Mouse (Mus musculus): Measurements from ENCODE around the gene Egfr. TPM values are rescaled to one million over a fixed set of nuclear protein-coding genes. Genes with fewer than 3 reads are reported as not detected.

Egfr gene
- polyA plus RNA-seq, 1 experiment from 2014 or later = 6.0 TPM

DNA sequence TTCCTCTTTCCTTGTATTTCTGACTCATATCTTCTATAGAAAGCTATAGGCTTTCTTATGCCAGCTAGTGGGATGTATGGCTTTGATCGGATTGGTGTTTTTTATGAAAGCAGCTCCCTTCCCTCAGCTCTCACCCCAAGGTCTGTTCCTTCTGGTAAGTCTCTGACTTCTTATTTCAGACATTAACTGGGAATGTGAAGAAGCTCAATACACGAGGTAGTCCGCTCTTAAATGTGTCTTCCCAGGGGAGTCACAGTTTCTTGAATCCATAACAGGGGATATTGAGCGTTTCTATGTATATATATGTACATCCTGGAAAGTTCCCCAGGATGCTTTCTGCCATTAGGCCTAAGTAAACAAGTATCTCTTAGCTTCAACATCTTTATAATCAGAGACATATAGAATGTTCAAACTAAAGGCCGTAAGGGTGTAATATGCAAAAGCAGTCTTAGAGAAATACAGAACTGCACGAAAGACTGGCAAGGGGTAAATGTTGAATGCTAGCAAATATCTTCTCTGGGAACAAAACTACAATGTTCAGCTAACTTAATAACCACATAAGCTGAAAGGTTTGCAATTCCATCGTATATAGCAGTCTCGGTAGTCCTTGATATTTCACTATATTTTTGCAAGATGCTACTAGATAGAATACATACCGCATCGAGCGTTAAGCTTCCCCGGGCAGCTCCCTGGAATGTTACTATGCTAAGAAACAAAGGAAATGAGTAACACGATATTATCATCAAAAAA is 198.4 kb downstream of the Egfr start:
- Histone ChIP-seq H3K27ac (ENCODE audit: low read depth, low read length) (peak overlapping the region; percentile 43; the same call in 1 of the 2 replicates), H3K4me2 (replicated peaks; ENCODE audit: low read depth, low read length) (peak overlapping the region; percentile 81), H3K4me1 (ENCODE audit: control insufficient read depth, insufficient read depth, low read length) (peaks cover 6% of the 10 kb centered on the region), H3K27me3 (ENCODE audit: control insufficient read depth, insufficient read depth, low read length) (no peaks in the 10 kb centered on the region), H3K9me3 (ENCODE audit: control insufficient read depth, low read length) (no peaks in the 10 kb centered on the region), H3K4me3 (ENCODE audit: low read length) (peak overlapping the region; percentile 74), H3K36me3 (ENCODE audit: control insufficient read depth, insufficient read depth, low read length) (no peaks in the 10 kb centered on the region), H3K9ac (ENCODE audit: low read depth, low read length) (peak overlapping the region; percentile 58)
- 42% methylated on average over 13 of the region's 13 CpGs for WGBS
- no peak for ATAC-seq (ENCODE audit: low FRiP score, low TSS enrichment)

DNA sequence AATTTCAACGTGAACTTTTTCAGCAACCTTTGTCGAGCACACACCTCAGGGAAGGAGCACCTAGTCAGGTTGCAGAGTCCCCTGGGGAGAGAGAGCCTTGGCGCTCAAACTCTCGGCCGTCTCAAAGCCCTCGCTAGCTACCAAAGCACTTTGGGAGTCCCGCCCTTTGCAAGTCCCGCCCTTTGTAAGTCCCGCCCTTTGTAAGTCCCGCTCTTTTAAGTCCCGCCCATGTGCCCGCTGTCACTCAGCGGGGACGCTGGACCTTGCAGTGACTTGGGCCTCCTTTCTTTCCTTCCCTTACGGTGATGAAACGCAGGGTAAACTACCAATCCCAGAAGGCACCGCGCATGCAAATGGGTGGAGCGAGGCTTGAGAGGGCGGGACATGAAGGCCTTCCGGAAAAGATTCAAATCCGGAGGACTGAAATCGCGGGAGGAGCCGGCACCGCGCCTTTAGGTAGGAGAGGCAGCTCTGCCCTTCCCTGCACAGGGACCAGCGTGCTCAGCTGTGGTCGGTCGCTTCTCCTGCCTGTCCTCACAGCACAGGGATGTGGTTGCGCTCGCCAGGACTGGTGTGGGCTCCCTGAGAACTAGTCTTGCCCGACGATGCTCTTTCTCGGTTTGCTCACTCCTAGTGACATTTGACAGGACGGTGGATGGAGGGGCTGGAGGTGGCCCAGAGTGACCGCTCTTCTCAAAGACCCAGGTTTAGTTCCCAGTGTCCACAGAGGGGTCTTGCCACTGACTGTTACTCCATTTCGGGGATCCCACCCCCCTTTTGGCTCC is 199.2 kb downstream of the Egfr start, which contains the start of gene Fbxo48:
Fbxo48 (plus strand) TSS at position 400 of the 785 bp plus-strand sequence.
- Histone ChIP-seq H3K4me3 (ENCODE audit: low read length) (peak within 1 kb of the TSS; percentile 74), H3K4me1 (ENCODE audit: control insufficient read depth, insufficient read depth, low read length) (peaks cover 6% of the 10 kb centered on the region), H3K27me3 (ENCODE audit: control insufficient read depth, insufficient read depth, low read length) (no peaks in the 10 kb centered on the region), H3K4me2 (replicated peaks; ENCODE audit: low read depth, low read length) (peak within 1 kb of the TSS; percentile 81), H3K36me3 (ENCODE audit: control insufficient read depth, insufficient read depth, low read length) (no peaks in the 10 kb centered on the region), H3K9me3 (ENCODE audit: control insufficient read depth, low read length) (no peaks in the 10 kb centered on the region), H3K27ac (ENCODE audit: low read depth, low read length) (peak within 1 kb of the TSS; percentile 51), H3K9ac (ENCODE audit: low read depth, low read length) (peak within 1 kb of the TSS; percentile 77)
- WGBS = under 1% methylated on average over 38 of the region's 38 CpGs
- ATAC-seq (ENCODE audit: low FRiP score, low TSS enrichment) = peak; percentile 100

DNA sequence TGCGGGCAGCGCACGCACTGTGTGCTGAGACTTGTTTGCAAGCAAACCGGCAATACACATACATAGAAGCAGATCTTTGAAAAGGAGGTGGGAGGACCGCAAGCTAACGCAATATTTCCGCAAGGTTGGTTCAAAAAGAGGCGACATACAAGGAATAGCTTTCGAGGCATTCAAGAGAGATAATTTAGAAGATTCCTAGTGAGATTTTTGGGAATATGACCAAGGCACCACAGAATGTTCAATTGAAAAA is 199.7 kb downstream of the Egfr start:
- peak overlapping the region; percentile 81 for H3K4me2 ChIP-seq (replicated peaks; ENCODE audit: low read depth, low read length)
- H3K27me3 ChIP-seq (ENCODE audit: control insufficient read depth, insufficient read depth, low read length) = no peaks in the 10 kb centered on the region
- H3K9me3 ChIP-seq (ENCODE audit: control insufficient read depth, low read length) = no peaks in the 10 kb centered on the region
- WGBS = 5% methylated on average over 9 of the region's 9 CpGs
- H3K36me3 ChIP-seq (ENCODE audit: control insufficient read depth, insufficient read depth, low read length) = no peaks in the 10 kb centered on the region; the same call in 1 of the 2 replicates
- peaks cover 6% of the 10 kb centered on the region for H3K4me1 ChIP-seq (ENCODE audit: control insufficient read depth, insufficient read depth, low read length)
- H3K4me3 ChIP-seq (ENCODE audit: low read length) = peak overlapping the region; percentile 74
- ATAC-seq (ENCODE audit: low FRiP score, low TSS enrichment) = no peak
- H3K9ac ChIP-seq (ENCODE audit: low read depth, low read length) = peak overlapping the region; percentile 77
- H3K27ac ChIP-seq (ENCODE audit: low read depth, low read length) = peak overlapping the region; percentile 51; the same call in 1 of the 2 replicates

DNA sequence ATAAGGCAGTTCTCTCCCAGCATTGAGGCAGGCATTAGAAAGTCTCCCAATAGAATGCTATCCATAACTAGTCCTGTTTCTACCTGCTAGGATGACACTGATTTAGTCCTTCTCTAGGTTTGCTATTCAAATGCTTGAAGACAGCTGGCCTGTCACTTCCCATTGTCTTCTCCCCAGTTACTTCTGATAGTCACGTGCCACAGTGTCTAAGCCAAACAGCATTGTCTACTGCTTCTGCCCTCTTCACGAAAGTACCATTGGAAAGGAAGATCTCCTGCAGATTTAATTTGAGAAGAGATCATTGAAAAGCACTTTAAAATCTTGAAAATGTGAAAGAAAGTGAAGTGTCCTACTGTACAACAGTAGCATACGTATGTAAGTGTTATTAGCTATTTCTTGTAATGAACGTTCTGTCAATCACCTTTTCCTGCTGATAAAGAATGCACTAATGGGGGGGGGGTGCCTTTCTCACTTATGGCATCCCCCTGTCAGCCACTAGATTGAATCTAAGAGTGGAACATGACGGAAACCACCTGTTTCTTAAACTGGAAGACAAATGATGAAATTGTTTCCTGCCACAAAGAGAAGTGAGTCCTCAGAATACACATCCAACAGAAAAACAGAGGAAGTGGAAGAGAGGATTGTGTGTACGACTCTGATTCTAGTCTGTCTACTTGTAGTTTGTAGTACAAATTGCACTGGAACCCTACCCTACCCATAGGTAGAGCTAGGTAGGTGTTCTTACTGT is 204.3 kb downstream of the Egfr start:
- WGBS = 91% methylated on average over 6 of the region's 6 CpGs
- Histone ChIP-seq H3K27ac (ENCODE audit: low read depth, low read length) (no peak overlapping the region), H3K36me3 (ENCODE audit: control insufficient read depth, insufficient read depth, low read length) (no peaks in the 10 kb centered on the region; the same call in 1 of the 2 replicates), H3K27me3 (ENCODE audit: control insufficient read depth, insufficient read depth, low read length) (no peaks in the 10 kb centered on the region), H3K4me3 (ENCODE audit: low read length) (no peak overlapping the region), H3K9me3 (ENCODE audit: control insufficient read depth, low read length) (no peaks in the 10 kb centered on the region), H3K9ac (ENCODE audit: low read depth, low read length) (no peak overlapping the region), H3K4me1 (ENCODE audit: control insufficient read depth, insufficient read depth, low read length) (peaks cover 6% of the 10 kb centered on the region), H3K4me2 (replicated peaks; ENCODE audit: low read depth, low read length) (no peak overlapping the region)
- no peak for ATAC-seq (ENCODE audit: low FRiP score, low TSS enrichment)

DNA sequence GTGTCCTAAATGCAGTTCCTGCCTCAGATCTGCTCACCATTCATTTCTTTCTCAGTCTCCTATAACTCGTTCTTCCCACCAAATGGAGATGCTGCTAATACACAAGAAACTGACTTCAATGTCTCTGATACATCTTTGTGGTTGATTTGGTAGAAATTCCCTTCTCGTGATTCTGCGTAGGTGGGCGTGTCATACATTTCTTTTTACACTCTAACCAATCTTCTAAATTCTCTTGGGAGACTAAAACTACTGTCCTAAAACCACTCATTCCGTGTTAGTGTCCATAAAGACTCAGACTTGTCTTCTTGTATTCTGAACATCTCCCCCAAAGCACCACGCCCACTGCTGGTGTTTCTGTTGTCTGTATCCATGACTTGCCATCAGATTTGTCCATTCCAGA is 205.0 kb downstream of the Egfr start:
- H3K27me3 ChIP-seq (ENCODE audit: control insufficient read depth, insufficient read depth, low read length) = no peaks in the 10 kb centered on the region
- 89% methylated on average over 6 of the region's 6 CpGs for WGBS
- no peak for ATAC-seq (ENCODE audit: low FRiP score, low TSS enrichment)
- peaks cover 2% of the 10 kb centered on the region; the same call in 1 of the 2 replicates for H3K4me1 ChIP-seq (ENCODE audit: control insufficient read depth, insufficient read depth, low read length)
- no peak overlapping the region for H3K4me3 ChIP-seq (ENCODE audit: low read length)
- H3K36me3 ChIP-seq (ENCODE audit: control insufficient read depth, insufficient read depth, low read length) = no peaks in the 10 kb centered on the region; the same call in 1 of the 2 replicates
- H3K4me2 ChIP-seq (replicated peaks; ENCODE audit: low read depth, low read length) = no peak overlapping the region
- H3K9me3 ChIP-seq (ENCODE audit: control insufficient read depth, low read length) = no peaks in the 10 kb centered on the region
- H3K9ac ChIP-seq (ENCODE audit: low read depth, low read length) = no peak overlapping the region
- no peak overlapping the region for H3K27ac ChIP-seq (ENCODE audit: low read depth, low read length)

DNA sequence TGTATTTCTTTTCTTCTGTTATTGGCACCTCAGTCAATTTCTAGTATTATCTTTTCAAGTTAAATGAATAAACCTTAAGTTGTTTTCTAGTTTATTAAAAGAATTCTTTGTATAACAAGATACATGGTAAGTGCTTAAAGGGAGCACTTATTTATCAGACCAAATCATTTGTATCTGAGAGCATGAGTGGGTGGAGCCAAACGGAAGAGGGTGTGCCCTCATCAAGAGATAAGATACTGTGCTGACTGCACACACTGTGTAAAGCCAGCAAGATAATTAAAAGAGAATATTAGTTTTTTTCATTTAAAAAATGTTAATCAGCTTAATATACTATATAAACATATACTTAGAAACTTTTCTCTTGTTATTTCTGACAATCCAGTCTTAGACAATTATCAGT is 206.5 kb downstream of the Egfr start:
- WGBS = 83% methylated on average over 1 of the region's 1 CpGs
- H3K36me3 ChIP-seq (ENCODE audit: control insufficient read depth, insufficient read depth, low read length) = no peaks in the 10 kb centered on the region; the same call in 1 of the 2 replicates

More for the DNA sequence above, 206.5 kb downstream of the Egfr start:
- no peak overlapping the region for H3K4me3 ChIP-seq (ENCODE audit: low read length)
- no peaks in the 10 kb centered on the region for H3K27me3 ChIP-seq (ENCODE audit: control insufficient read depth, insufficient read depth, low read length)
- H3K9me3 ChIP-seq (ENCODE audit: control insufficient read depth, low read length) = no peaks in the 10 kb centered on the region
- no peak overlapping the region for H3K9ac ChIP-seq (ENCODE audit: low read depth, low read length)
- no peak for ATAC-seq (ENCODE audit: low FRiP score, low TSS enrichment)
- H3K4me1 ChIP-seq (ENCODE audit: control insufficient read depth, insufficient read depth, low read length) = no peaks in the 10 kb centered on the region
- no peak overlapping the region for H3K4me2 ChIP-seq (replicated peaks; ENCODE audit: low read depth, low read length)
- no peak overlapping the region for H3K27ac ChIP-seq (ENCODE audit: low read depth, low read length)

Other genes starting within 250 kb of the Egfr start
- 31.6 and 50.7 TPM in 2 replicates for gene Sec61g, start 243.7 kb upstream of the Egfr start, polyA plus RNA-seq (2014; fragmentation: Nextera tagmentation; extraction: Ambion mirVana)
- 1.7 and 2.3 TPM in 2 replicates for gene Fbxo48, start 199.2 kb downstream of the Egfr start, polyA plus RNA-seq (2014; fragmentation: Nextera tagmentation; extraction: Ambion mirVana)